Comparison of ENCODE assay signal across 15 mouse cellular contexts in genomic region chr3:89591461-89591860, GRCm38 (mm10).
DNase-seq lines count a peak whose midpoint lies in the region; ATAC-seq and TF ChIP-seq lines count a peak whose summit lies in the region.
"Had no signal": no experiment of that assay in that cellular context is flagged by ENCODE, and none has a peak within 500 bp of the region (broad histone marks: within the 10 kb centered on the region; RNA-seq: fewer than 3 reads in every experiment).

No protein-coding gene starts in this region.

- no peak overlapping the region for H3K4me3 ChIP-seq in limb, embryonic 12.5 days (replicated peaks)
- H3K4me3 ChIP-seq in limb, embryonic 10.5 days, result no peak overlapping the region
- no peak overlapping the region for H3K4me3 ChIP-seq in limb, embryonic 13.5 days
- H3K4me3 ChIP-seq in intestine, postnatal 0 days (ENCODE audit: low read depth, low read length), result no peak overlapping the region
- H3K4me3 ChIP-seq: heart, embryonic 15.5 days; lung, embryonic 15.5 days had no signal

- TF ChIP-seq CTCF in intestine, postnatal 0 days (IDR thresholded peaks at IDR 0.05; ENCODE audit: low read depth), result no peak

- no peaks in the 10 kb centered on the region for H3K36me3 ChIP-seq in limb, embryonic 12.5 days
- no peaks in the 10 kb centered on the region for H3K36me3 ChIP-seq in limb, embryonic 10.5 days
- H3K36me3 ChIP-seq in limb, embryonic 13.5 days, result no peaks in the 10 kb centered on the region
- no peaks in the 10 kb centered on the region for H3K36me3 ChIP-seq in intestine, postnatal 0 days (ENCODE audit: control insufficient read depth, insufficient read depth)
- H3K36me3 ChIP-seq: heart, embryonic 15.5 days; lung, embryonic 15.5 days had no signal

- peaks cover 63% of the 10 kb centered on the region for H3K4me1 ChIP-seq in limb, embryonic 12.5 days (replicated peaks)
- peaks cover 43% of the 10 kb centered on the region for H3K4me1 ChIP-seq in limb, embryonic 10.5 days
- peaks cover 65% of the 10 kb centered on the region for H3K4me1 ChIP-seq in limb, embryonic 13.5 days
- no peaks in the 10 kb centered on the region for H3K4me1 ChIP-seq in intestine, postnatal 0 days (replicated peaks; ENCODE audit: control insufficient read depth, insufficient read depth, low read length)

- no peak for ATAC-seq in limb, embryonic 12.5 days (ENCODE audit: insufficient number of reproducible peaks, insufficient read depth, low FRiP score, low TSS enrichment, low read depth)
- ATAC-seq in limb, embryonic 13.5 days (ENCODE audit: low FRiP score, low read depth), result no peak
- ATAC-seq in intestine, postnatal 0 days, result no peak
- ATAC-seq: inflammation-experienced regulatory T-cells, adult 6 months had no signal

- no peaks in the 10 kb centered on the region; the same call in 1 of the 2 replicates for H3K27me3 ChIP-seq in limb, embryonic 12.5 days
- no peaks in the 10 kb centered on the region for H3K27me3 ChIP-seq in limb, embryonic 10.5 days (ENCODE audit: low read depth, poor library complexity, severe bottlenecking)
- no peaks in the 10 kb centered on the region for H3K27me3 ChIP-seq in limb, embryonic 13.5 days
- no peaks in the 10 kb centered on the region for H3K27me3 ChIP-seq in intestine, postnatal 0 days (replicated peaks; ENCODE audit: control insufficient read depth, insufficient read depth, low read length)
- H3K27me3 ChIP-seq: CH12.LX; lung, embryonic 15.5 days had no signal

- 48% methylated on average over 3 of the region's 3 CpGs for WGBS in limb, embryonic 12.5 days
- WGBS in limb, embryonic 10.5 days, result 65% methylated on average over 3 of the region's 3 CpGs
- 45% methylated on average over 3 of the region's 3 CpGs for WGBS in limb, embryonic 13.5 days
- WGBS in intestine, postnatal 0 days, result 58% methylated on average over 3 of the region's 3 CpGs

- no peaks in the 10 kb centered on the region for H3K9me3 ChIP-seq in limb, embryonic 12.5 days
- H3K9me3 ChIP-seq in limb, embryonic 10.5 days (replicated peaks), result no peaks in the 10 kb centered on the region
- H3K9me3 ChIP-seq in limb, embryonic 13.5 days, result no peaks in the 10 kb centered on the region
- no peaks in the 10 kb centered on the region for H3K9me3 ChIP-seq in intestine, postnatal 0 days (ENCODE audit: control insufficient read depth)
- H3K9me3 ChIP-seq: heart, embryonic 15.5 days; lung, embryonic 15.5 days had no signal

- no peak for DNase-seq in limb, embryonic 10.5 days (ENCODE audit: low spot score)
- DNase-seq in cerebellum, adult 9-10 months, result peak; percentile 14
- DNase-seq in cerebellum, postnatal 36 days, result peak; percentile 20 to 27
- DNase-seq in retina, postnatal 1 day, result no peak
- DNase-seq: adrenal gland, postnatal 14 days; thymus, postnatal 36 days had no signal

- H3K4me2 ChIP-seq in limb, embryonic 12.5 days, result no peak overlapping the region
- no peak overlapping the region for H3K4me2 ChIP-seq in limb, embryonic 13.5 days (replicated peaks)
- no peak overlapping the region for H3K4me2 ChIP-seq in intestine, postnatal 0 days (replicated peaks; ENCODE audit: low read depth)
- H3K4me2 ChIP-seq: heart, embryonic 15.5 days; liver, embryonic 11.5 days; lung, embryonic 15.5 days had no signal

- 0 out of 2 replicates have a peak overlapping the region, but pooled peaks have one; percentile 20 for H3K27ac ChIP-seq in limb, embryonic 12.5 days
- H3K27ac ChIP-seq in limb, embryonic 10.5 days, result no peak overlapping the region
- H3K27ac ChIP-seq in limb, embryonic 13.5 days, result peak overlapping the region; percentile 39; the same call in 1 of the 2 replicates
- no peak overlapping the region for H3K27ac ChIP-seq in intestine, postnatal 0 days (ENCODE audit: low read depth, low read length)
- H3K27ac ChIP-seq: heart, embryonic 15.5 days; lung, embryonic 15.5 days; stomach, postnatal 0 days had no signal

- no peak overlapping the region for H3K9ac ChIP-seq in limb, embryonic 12.5 days (replicated peaks)
- no peak overlapping the region for H3K9ac ChIP-seq in limb, embryonic 13.5 days
- H3K9ac ChIP-seq in intestine, postnatal 0 days (ENCODE audit: low read depth, low read length), result no peak overlapping the region
- H3K9ac ChIP-seq: heart, embryonic 15.5 days; lung, embryonic 15.5 days had no signal

Comparison
In these comparisons a context has a peak if more than half of its experiments do, and no peak if none do; other contexts are left out.
1. H3K27ac ChIP-seq: peak in limb, embryonic 12.5 days (single experiment) and limb, embryonic 13.5 days (single experiment); none in limb, embryonic 10.5 days (single experiment) and intestine, postnatal 0 days (single experiment).
2. DNase-seq: peak in cerebellum, adult 9-10 months (single experiment) and cerebellum, postnatal 36 days (2 of 2); none in limb, embryonic 10.5 days (single experiment) and retina, postnatal 1 day (single experiment).